Mouse (Mus musculus): Measurements from ENCODE around the gene Sh2d2a. TPM values are rescaled to one million over a fixed set of nuclear protein-coding genes. Genes with fewer than 3 reads are reported as not detected.

Gene Sh2d2a
- 0.36 and 0.37 TPM in 2 replicates for polyA plus RNA-seq (2015; fragmentation: Nextera tagmentation; extraction: Ambion mirVana)

DNA sequence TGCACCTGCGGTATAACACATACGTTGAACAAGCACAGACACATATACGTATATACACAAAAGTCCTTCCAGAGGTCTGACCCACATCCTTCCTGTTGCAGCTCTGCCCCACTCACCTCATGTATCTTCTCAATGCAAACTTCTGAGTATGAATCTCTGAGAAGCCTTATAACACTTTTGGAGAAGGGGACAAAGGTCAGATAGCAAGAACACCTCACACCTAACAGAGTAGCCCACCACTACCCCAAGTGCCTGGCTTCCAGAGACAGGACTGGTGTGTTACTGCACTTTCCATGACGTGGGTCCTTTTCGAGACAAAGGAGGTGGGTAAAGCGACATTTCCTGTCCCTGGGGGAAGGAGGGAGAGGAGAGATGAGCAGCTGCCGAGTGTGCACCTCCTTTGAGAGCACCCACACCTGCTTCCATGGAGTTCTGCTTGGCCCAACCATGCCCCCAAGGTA is at the start of gene Sh2d2a:
Gene Sh2d2a (plus strand): TSS at position 106 of the 461 bp plus-strand sequence.
- Histone ChIP-seq H3K27ac (ENCODE audit: low read length) (no peak within 1 kb of the TSS), H3K36me3 (ENCODE audit: control insufficient read depth, insufficient read depth, low read length) (no peaks in the 10 kb centered on the region), H3K4me3 (ENCODE audit: low read length) (no peak within 1 kb of the TSS), H3K9ac (ENCODE audit: low read depth, low read length) (no peak within 1 kb of the TSS), H3K27me3 (replicated peaks; ENCODE audit: control insufficient read depth, insufficient read depth, low read length) (no peaks in the 10 kb centered on the region), H3K4me1 (ENCODE audit: control insufficient read depth, insufficient read depth, low read length) (no peaks in the 10 kb centered on the region), H3K4me2 (ENCODE audit: low read depth, low read length) (no peak within 1 kb of the TSS), H3K9me3 (ENCODE audit: control insufficient read depth, low read length) (no peaks in the 10 kb centered on the region)
- 80% methylated on average over 7 of the region's 7 CpGs for WGBS
- no peak for ATAC-seq

DNA sequence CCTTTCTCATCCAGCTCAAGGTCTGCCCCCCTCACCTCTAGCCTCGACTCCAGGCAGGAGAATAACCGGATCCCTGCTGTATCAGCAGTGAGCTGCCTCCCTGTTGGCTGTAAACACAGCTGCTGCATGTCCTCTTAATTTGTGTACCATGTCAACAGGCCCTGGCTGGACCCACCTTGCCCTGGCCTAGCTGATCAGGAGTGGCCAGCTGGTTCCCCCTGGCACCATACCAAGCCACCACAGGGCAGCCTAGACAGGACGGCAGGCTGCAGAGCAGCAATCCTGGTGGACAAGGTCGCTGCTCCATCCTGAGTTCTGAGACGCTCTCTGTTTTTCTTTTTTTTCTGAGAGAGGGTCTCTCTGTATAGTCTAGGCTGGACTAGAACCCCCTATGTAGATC is 44.9 kb upstream of the Sh2d2a start:
- H3K36me3 ChIP-seq (ENCODE audit: control insufficient read depth, insufficient read depth, low read length): no peaks in the 10 kb centered on the region
- no peaks in the 10 kb centered on the region for H3K9me3 ChIP-seq (ENCODE audit: control insufficient read depth, low read length)
- no peak overlapping the region for H3K4me2 ChIP-seq (ENCODE audit: low read depth, low read length)
- peaks cover 14% of the 10 kb centered on the region for H3K4me1 ChIP-seq (ENCODE audit: control insufficient read depth, insufficient read depth, low read length)
- H3K9ac ChIP-seq (ENCODE audit: low read depth, low read length): no peak overlapping the region
- WGBS: 46% methylated on average over 5 of the region's 5 CpGs
- H3K27me3 ChIP-seq (replicated peaks; ENCODE audit: control insufficient read depth, insufficient read depth, low read length): peaks cover 60% of the 10 kb centered on the region
- no peak overlapping the region for H3K27ac ChIP-seq (ENCODE audit: low read length)
- peak; percentile 50; the same call in 1 of the 2 replicates for ATAC-seq
- H3K4me3 ChIP-seq (ENCODE audit: low read length): no peak overlapping the region

DNA sequence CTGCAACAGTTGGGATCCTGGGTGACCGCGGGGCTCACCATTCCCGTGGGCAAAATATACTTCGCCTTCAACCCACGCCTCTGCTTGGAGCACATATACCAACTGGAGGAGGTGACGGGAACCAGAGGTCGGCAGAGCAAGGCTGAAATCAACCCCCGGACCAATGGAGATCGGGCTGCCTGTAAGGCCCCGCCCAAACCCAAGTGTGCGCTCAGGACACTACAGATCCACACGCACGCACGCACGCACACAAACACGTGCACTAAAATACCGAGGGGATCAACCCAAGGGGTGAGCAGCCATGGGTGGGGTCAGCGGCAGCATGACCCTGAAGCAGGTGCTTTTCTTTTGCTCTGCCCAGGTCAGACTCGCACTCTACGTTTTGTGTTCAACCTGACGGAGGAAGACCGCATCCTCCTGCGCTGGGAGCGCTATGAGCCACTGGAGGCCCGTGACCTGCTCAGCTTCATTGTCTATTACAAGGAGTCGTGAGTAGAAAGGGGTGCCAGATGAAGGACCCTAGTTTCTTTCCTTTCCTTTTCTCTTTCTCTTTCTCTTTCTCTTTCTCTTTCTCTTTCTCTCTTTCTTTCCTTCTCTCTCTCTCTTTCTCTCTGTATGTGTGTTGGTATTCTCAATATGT is 42.4 kb upstream of the Sh2d2a start:
- Histone ChIP-seq H3K4me1 (ENCODE audit: control insufficient read depth, insufficient read depth, low read length) (peaks cover 7% of the 10 kb centered on the region), H3K9me3 (ENCODE audit: control insufficient read depth, low read length) (no peaks in the 10 kb centered on the region), H3K9ac (ENCODE audit: low read depth, low read length) (no peak overlapping the region), H3K27ac (ENCODE audit: low read length) (no peak overlapping the region), H3K4me2 (ENCODE audit: low read depth, low read length) (peak overlapping the region; percentile 63), H3K36me3 (ENCODE audit: control insufficient read depth, insufficient read depth, low read length) (no peaks in the 10 kb centered on the region), H3K27me3 (replicated peaks; ENCODE audit: control insufficient read depth, insufficient read depth, low read length) (peaks cover 50% of the 10 kb centered on the region), H3K4me3 (ENCODE audit: low read length) (peak overlapping the region; percentile 42)
- ATAC-seq: peak; percentile 74; the same call in 1 of the 2 replicates
- 4% methylated on average over 26 of the region's 26 CpGs for WGBS

DNA sequence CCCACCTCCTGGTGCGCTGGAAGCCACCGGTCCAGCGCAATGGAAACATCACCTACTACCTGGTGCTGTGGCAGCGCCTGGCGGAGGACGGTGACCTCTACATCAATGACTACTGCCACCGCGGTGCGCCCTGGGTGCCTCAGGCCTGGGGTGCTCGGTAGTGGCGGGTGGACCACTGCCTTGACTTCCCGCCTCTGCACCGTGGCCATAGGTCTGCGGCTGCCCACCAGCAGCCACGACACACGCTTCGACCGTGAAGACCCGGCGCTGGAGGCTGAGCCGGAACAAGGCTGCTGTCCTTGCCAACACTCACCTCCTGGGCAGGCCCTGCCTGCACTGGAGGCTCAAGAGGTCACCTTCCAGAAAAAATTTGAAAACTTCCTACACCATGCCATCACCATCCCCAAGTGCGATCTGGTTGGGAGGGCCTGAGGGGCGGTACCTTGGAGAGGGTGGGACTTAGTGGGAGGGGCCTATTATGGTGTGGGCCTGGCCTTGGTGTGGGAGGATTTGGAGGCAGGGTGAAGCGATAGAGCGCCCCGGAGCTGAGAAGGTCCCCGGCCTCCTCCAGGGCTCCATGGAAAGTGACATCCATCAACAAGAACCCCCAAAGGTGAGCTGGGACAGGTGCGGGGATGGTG is 37.1 kb upstream of the Sh2d2a start:
- peak overlapping the region; percentile 22 for H3K4me3 ChIP-seq (ENCODE audit: low read length)
- no peaks in the 10 kb centered on the region for H3K9me3 ChIP-seq (ENCODE audit: control insufficient read depth, low read length)
- H3K27me3 ChIP-seq (replicated peaks; ENCODE audit: control insufficient read depth, insufficient read depth, low read length): peaks cover 46% of the 10 kb centered on the region
- ATAC-seq: peak; percentile 62
- H3K4me1 ChIP-seq (ENCODE audit: control insufficient read depth, insufficient read depth, low read length): peaks cover 11% of the 10 kb centered on the region; the same call in 1 of the 2 replicates
- WGBS: 5% methylated on average over 28 of the region's 28 CpGs
- no peak overlapping the region for H3K27ac ChIP-seq (ENCODE audit: low read length)
- H3K4me2 ChIP-seq (ENCODE audit: low read depth, low read length): peak overlapping the region; percentile 45
- no peaks in the 10 kb centered on the region for H3K36me3 ChIP-seq (ENCODE audit: control insufficient read depth, insufficient read depth, low read length)
- no peak overlapping the region for H3K9ac ChIP-seq (ENCODE audit: low read depth, low read length)

DNA sequence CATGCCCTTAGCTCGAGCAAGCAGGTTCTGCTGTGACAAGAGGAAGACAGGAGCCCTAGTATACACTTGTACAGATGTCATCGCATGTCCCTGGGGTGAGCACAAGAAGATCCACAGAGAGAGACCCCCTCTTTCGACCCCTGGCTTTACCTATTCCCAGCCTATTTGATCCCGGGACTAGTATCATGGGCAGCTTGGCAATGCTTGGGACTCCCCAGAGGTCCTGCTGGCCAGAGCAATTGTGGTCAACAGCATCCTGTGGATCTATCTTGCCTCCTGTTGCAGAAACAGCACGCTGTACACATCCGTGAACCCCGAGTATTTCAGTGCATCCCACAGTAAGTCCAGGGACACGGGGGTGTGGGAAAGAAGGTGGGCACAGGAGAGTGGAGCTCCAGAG is 35.3 kb upstream of the Sh2d2a start:
- H3K9ac ChIP-seq (ENCODE audit: low read depth, low read length): no peak overlapping the region
- no peak overlapping the region for H3K4me3 ChIP-seq (ENCODE audit: low read length)
- no peaks in the 10 kb centered on the region for H3K36me3 ChIP-seq (ENCODE audit: control insufficient read depth, insufficient read depth, low read length)
- H3K9me3 ChIP-seq (ENCODE audit: control insufficient read depth, low read length): no peaks in the 10 kb centered on the region
- no peak overlapping the region for H3K4me2 ChIP-seq (ENCODE audit: low read depth, low read length)
- no peak overlapping the region for H3K27ac ChIP-seq (ENCODE audit: low read length)
- no peak for ATAC-seq
- H3K4me1 ChIP-seq (ENCODE audit: control insufficient read depth, insufficient read depth, low read length): peaks cover 11% of the 10 kb centered on the region; the same call in 1 of the 2 replicates
- peaks cover 33% of the 10 kb centered on the region for H3K27me3 ChIP-seq (replicated peaks; ENCODE audit: control insufficient read depth, insufficient read depth, low read length)
- 81% methylated on average over 8 of the region's 8 CpGs for WGBS

DNA sequence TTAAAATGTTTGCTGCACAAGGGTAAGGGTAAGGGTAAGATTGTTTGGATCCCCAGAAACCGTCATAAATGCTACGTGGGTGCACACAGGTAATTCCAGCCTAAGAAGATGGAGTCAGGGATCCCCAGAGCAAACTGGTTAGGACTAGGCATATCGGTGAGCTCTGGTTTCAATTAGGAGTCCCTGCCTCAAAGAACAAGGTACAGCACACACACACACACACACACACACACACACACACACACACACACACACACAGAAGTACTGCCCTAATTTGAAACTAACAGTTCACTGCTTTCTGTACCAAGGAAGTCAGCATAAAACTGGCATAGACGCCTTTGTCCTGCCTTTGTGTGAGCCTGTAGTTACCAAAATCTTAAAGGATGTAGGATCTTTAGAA is 34.1 kb upstream of the Sh2d2a start:
- Histone ChIP-seq H3K27me3 (replicated peaks; ENCODE audit: control insufficient read depth, insufficient read depth, low read length) (peaks cover 37% of the 10 kb centered on the region), H3K9ac (ENCODE audit: low read depth, low read length) (no peak overlapping the region), H3K9me3 (ENCODE audit: control insufficient read depth, low read length) (no peaks in the 10 kb centered on the region), H3K36me3 (ENCODE audit: control insufficient read depth, insufficient read depth, low read length) (no peaks in the 10 kb centered on the region), H3K4me3 (ENCODE audit: low read length) (no peak overlapping the region), H3K4me2 (ENCODE audit: low read depth, low read length) (no peak overlapping the region), H3K27ac (ENCODE audit: low read length) (no peak overlapping the region), H3K4me1 (ENCODE audit: control insufficient read depth, insufficient read depth, low read length) (peaks cover 11% of the 10 kb centered on the region; the same call in 1 of the 2 replicates)
- 81% methylated on average over 4 of the region's 4 CpGs for WGBS
- no peak for ATAC-seq

DNA sequence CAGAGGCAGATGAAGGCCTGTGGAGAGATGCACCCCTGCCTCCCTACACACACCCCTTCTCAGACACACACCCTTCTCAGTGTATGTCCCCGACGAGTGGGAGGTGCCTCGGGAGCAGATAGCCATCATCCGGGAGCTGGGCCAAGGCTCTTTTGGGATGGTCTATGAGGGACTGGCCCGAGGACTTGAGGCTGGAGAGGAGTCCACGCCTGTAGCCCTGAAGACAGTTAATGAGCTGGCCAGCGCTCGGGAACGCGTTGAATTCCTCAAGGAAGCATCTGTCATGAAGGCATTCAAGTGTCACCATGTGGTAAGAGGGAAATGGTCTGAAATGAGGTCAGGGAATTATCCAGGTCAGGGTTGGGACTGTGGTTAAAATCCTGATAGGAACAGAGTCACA is 33.7 kb upstream of the Sh2d2a start:
- H3K27me3 ChIP-seq (replicated peaks; ENCODE audit: control insufficient read depth, insufficient read depth, low read length): peaks cover 37% of the 10 kb centered on the region
- WGBS: 52% methylated on average over 10 of the region's 10 CpGs
- ATAC-seq: no peak

DNA sequence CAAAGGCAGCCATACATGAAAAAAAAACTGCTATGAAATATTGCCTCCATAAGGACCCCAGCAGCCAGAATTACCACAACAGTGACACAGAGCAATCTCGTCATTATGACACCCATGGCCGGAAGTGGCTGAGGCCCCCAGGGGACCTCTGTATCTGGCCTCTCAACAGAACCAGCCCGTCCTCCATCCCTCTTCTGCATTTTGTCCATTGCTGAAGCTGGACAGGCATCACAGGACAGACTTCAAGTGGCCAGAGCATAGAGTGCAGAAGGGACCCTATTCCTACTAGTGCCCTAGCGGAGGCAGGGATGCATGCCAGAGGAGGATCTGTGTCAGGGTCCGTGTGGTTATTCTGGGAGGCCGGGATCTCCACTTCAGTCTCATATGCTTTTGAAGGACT is 30.4 kb upstream of the Sh2d2a start:
- no peak overlapping the region for H3K27ac ChIP-seq (ENCODE audit: low read length)
- no peak overlapping the region for H3K4me2 ChIP-seq (ENCODE audit: low read depth, low read length)
- no peak overlapping the region for H3K4me3 ChIP-seq (ENCODE audit: low read length)
- H3K36me3 ChIP-seq (ENCODE audit: control insufficient read depth, insufficient read depth, low read length): no peaks in the 10 kb centered on the region
- H3K9me3 ChIP-seq (ENCODE audit: control insufficient read depth, low read length): no peaks in the 10 kb centered on the region
- WGBS: 57% methylated on average over 6 of the region's 6 CpGs
- no peaks in the 10 kb centered on the region for H3K4me1 ChIP-seq (ENCODE audit: control insufficient read depth, insufficient read depth, low read length)
- H3K9ac ChIP-seq (ENCODE audit: low read depth, low read length): no peak overlapping the region
- peaks cover 14% of the 10 kb centered on the region for H3K27me3 ChIP-seq (replicated peaks; ENCODE audit: control insufficient read depth, insufficient read depth, low read length)
- ATAC-seq: 0 out of 2 replicates have a peak, but pooled peaks have one; percentile 14

More for the DNA sequence above, 33.7 kb upstream of the Sh2d2a start:
- no peak overlapping the region for H3K27ac ChIP-seq (ENCODE audit: low read length)
- H3K4me2 ChIP-seq (ENCODE audit: low read depth, low read length): no peak overlapping the region
- H3K9me3 ChIP-seq (ENCODE audit: control insufficient read depth, low read length): no peaks in the 10 kb centered on the region
- H3K36me3 ChIP-seq (ENCODE audit: control insufficient read depth, insufficient read depth, low read length): no peaks in the 10 kb centered on the region
- H3K9ac ChIP-seq (ENCODE audit: low read depth, low read length): no peak overlapping the region
- peaks cover 11% of the 10 kb centered on the region; the same call in 1 of the 2 replicates for H3K4me1 ChIP-seq (ENCODE audit: control insufficient read depth, insufficient read depth, low read length)
- H3K4me3 ChIP-seq (ENCODE audit: low read length): no peak overlapping the region

DNA sequence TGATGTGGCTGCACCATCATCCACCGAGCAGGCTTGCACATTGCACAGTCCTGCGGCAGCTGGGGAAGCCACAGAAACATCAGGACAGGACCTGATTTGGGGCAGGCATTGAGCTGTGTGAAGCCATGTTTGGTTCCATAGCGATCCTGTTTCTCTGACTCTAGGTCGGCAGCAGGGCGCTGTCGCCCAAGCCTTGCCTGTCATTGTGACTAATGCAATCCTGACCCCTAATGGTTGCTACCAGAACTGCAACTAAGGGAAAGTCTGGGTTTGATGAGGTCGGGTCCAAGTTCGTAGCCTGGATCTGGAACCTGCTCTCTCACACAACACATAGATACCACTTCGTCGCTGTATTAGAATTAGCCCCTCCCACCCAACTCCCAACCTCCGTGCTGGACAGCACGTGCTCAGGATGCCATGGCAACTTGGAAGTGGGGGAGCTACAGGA is 29.9 kb upstream of the Sh2d2a start:
- no peak overlapping the region for H3K4me3 ChIP-seq (ENCODE audit: low read length)
- no peaks in the 10 kb centered on the region for H3K9me3 ChIP-seq (ENCODE audit: control insufficient read depth, low read length)
- no peak overlapping the region for H3K4me2 ChIP-seq (ENCODE audit: low read depth, low read length)
- H3K4me1 ChIP-seq (ENCODE audit: control insufficient read depth, insufficient read depth, low read length): no peaks in the 10 kb centered on the region
- ATAC-seq: peak; percentile 63
- no peak overlapping the region for H3K9ac ChIP-seq (ENCODE audit: low read depth, low read length)
- H3K27ac ChIP-seq (ENCODE audit: low read length): no peak overlapping the region
- peaks cover 9% of the 10 kb centered on the region for H3K27me3 ChIP-seq (replicated peaks; ENCODE audit: control insufficient read depth, insufficient read depth, low read length)
- WGBS: 4% methylated on average over 12 of the region's 12 CpGs
- no peaks in the 10 kb centered on the region for H3K36me3 ChIP-seq (ENCODE audit: control insufficient read depth, insufficient read depth, low read length)

All from intestine, embryonic 16.5 days (tissue).